Mouse (Mus musculus) forebrain, postnatal 0 days (tissue): ENCODE measurements around the gene Rpl11. TPM values are rescaled to one million over a fixed set of nuclear protein-coding genes. Genes with fewer than 3 reads are reported as not detected.
A peak's percentile ranks its signal among the peaks of the same experiment; 100 is the strongest.

ENCODE experiments used
- ATAC-seq: fragments of 200-750 bp; cut with Nextera tagmentation; 2 replicates; pipeline ENCODE4 v1.8.0; 2017; ENCODE audit warnings: mild to moderate bottlenecking, moderate library complexity
- DNase-seq: peaks from one replicate; pipeline ENCODE4 v3.0.0-alpha.2; 2015
- H3K27ac ChIP-seq: fragments of 300-500 bp; sonication (generic); 2 replicates; pipeline ENCODE4 v1.5.1; 2014; ENCODE audit warnings: low read depth, mild to moderate bottlenecking, antibody characterized with exemption, low read length, moderate library complexity, mixed read lengths
- H3K27me3 ChIP-seq: fragments of 300-500 bp; sonication (generic); 2 replicates; pipeline ENCODE4 v1.6.1; 2014; ENCODE audit warnings: mild to moderate bottlenecking, low read length, mixed read lengths; ENCODE audit not compliant: insufficient read depth
- H3K36me3 ChIP-seq: fragments of 300-500 bp; sonication (generic); 2 replicates; pipeline ENCODE4 v1.6.1; 2014; ENCODE audit warnings: mild to moderate bottlenecking, moderate library complexity; ENCODE audit not compliant: insufficient read depth
- H3K4me1 ChIP-seq: fragments of 300-500 bp; sonication (generic); 2 replicates; pipeline ENCODE4 v1.6.1; 2014; ENCODE audit warnings: antibody characterized with exemption; ENCODE audit not compliant: insufficient read depth
- H3K4me2 ChIP-seq: fragments of 300-500 bp; sonication (generic); 2 replicates; pipeline ENCODE4 v1.6.1; 2014; ENCODE audit warnings: low read depth, mild to moderate bottlenecking, moderate library complexity
- H3K4me3 ChIP-seq: fragments of 300-500 bp; sonication (generic); 2 replicates; pipeline ENCODE4 v1.5.1; 2014; ENCODE audit warnings: low read depth, low read length, mixed read lengths
- H3K9ac ChIP-seq: fragments of 300-500 bp; sonication (generic); 2 replicates; pipeline ENCODE4 v1.6.1; 2014; ENCODE audit warnings: mild to moderate bottlenecking
- H3K9me3 ChIP-seq: fragments of 300-500 bp; sonication (generic); 2 replicates; pipeline ENCODE4 v1.6.1; 2016; ENCODE audit warnings: low read length
- CTCF ChIP-seq: sonication (generic); IDR thresholded peaks from 2 replicates; pipeline ENCODE4 v1.5.1; 2016; ENCODE audit warnings: antibody characterized with exemption, control low read depth, low read depth
- WGBS: fragments of 180-500 bp; shearing (Covaris S2); extraction: QIAGEN DNeasy Blood & Tissue Kit; methylation state at CpG from one replicate; pipeline ENCODE4 v1.1.7; 2014; 5-methylcytosine and 5-hydroxymethylcytosine counted together
- polyA plus RNA-seq: library from polyadenylated mRNA; unstranded; fragments of >200 nt; fragmentation: Nextera tagmentation; extraction: Ambion mirVana; gene quantifications from 2 replicates; pipeline ENCODE4 v1.2.1, GENCODE M21; 2015
- total RNA-seq: library from RNA; depleted of rRNA; stranded (reverse); fragments of >200 nt; gene quantifications from 2 replicates; pipeline ENCODE4 v1.2.3, GENCODE M21; 2014

Gene Rpl11
- total and polyA plus RNA-seq, 2 experiments from 2014 or later = 313 to 1,141 TPM

- H3K4me2 ChIP-seq = no peak overlapping the region
- no peak overlapping the region for H3K27ac ChIP-seq
- no peaks in the 10 kb centered on the region for H3K9me3 ChIP-seq
- no peaks in the 10 kb centered on the region for H3K36me3 ChIP-seq
- H3K27me3 ChIP-seq = peaks cover 4% of the 10 kb centered on the region
- WGBS = 95% methylated on average over 5 of the region's 5 CpGs
- no peak overlapping the region for H3K4me3 ChIP-seq
- TF ChIP-seq CTCF = no peak
- no peak overlapping the region for H3K9ac ChIP-seq
- H3K4me1 ChIP-seq = no peaks in the 10 kb centered on the region
- DNase-seq = no peak
- ATAC-seq = no peak
These were observed 34.0 kb upstream of the Rpl11 start for GRCm38 (mm10) chr4:136087261-136087660.

- peaks cover 20% of the 10 kb centered on the region for H3K27me3 ChIP-seq
- H3K9me3 ChIP-seq = no peaks in the 10 kb centered on the region
- H3K36me3 ChIP-seq = no peaks in the 10 kb centered on the region
- H3K9ac ChIP-seq = no peak overlapping the region
- TF ChIP-seq CTCF = no peak
- no peak overlapping the region for H3K4me2 ChIP-seq
- no peak for DNase-seq
- no peak overlapping the region for H3K27ac ChIP-seq
- 0 out of 2 replicates have a peak, but pooled peaks cover 2% of the 10 kb centered on the region for H3K4me1 ChIP-seq
- H3K4me3 ChIP-seq = no peak overlapping the region
- 95% methylated on average over 11 of the region's 11 CpGs for WGBS
- no peak for ATAC-seq
These were observed 31.6 kb upstream of the Rpl11 start for GRCm38 (mm10) chr4:136084840-136085239.

GRCm38 (mm10) chr4:136083269-136084105 is 30.3 kb upstream of the Rpl11 start:
- peaks cover 20% of the 10 kb centered on the region for H3K27me3 ChIP-seq
- H3K4me3 ChIP-seq = no peak overlapping the region
- no peak for ATAC-seq
- DNase-seq = no peak
- WGBS = 82% methylated on average over 18 of the region's 19 CpGs
- H3K9ac ChIP-seq = no peak overlapping the region
- TF ChIP-seq CTCF = no peak
- H3K4me1 ChIP-seq = 0 out of 2 replicates have a peak, but pooled peaks cover 2% of the 10 kb centered on the region
- no peak overlapping the region for H3K4me2 ChIP-seq
- H3K9me3 ChIP-seq = no peaks in the 10 kb centered on the region
- no peaks in the 10 kb centered on the region for H3K36me3 ChIP-seq
- no peak overlapping the region for H3K27ac ChIP-seq

GRCm38 (mm10) chr4:136081729-136082128 is 28.5 kb upstream of the Rpl11 start:
- no peak for DNase-seq
- Histone ChIP-seq H3K4me2 (peak overlapping the region; percentile 51), H3K27me3 (peaks cover 20% of the 10 kb centered on the region), H3K9ac (0 out of 2 replicates have a peak overlapping the region, but pooled peaks have one; percentile 33), H3K4me1 (0 out of 2 replicates have a peak, but pooled peaks cover 2% of the 10 kb centered on the region), H3K9me3 (no peaks in the 10 kb centered on the region), H3K27ac (no peak overlapping the region), H3K36me3 (no peaks in the 10 kb centered on the region), H3K4me3 (peak overlapping the region; percentile 18; the same call in 1 of the 2 replicates)
- no peak for TF ChIP-seq CTCF
- no peak for ATAC-seq
- 4% methylated on average over 28 of the region's 28 CpGs for WGBS

- Histone ChIP-seq H3K36me3 (no peaks in the 10 kb centered on the region), H3K27me3 (peaks cover 20% of the 10 kb centered on the region), H3K9ac (no peak overlapping the region), H3K4me2 (no peak overlapping the region), H3K9me3 (no peaks in the 10 kb centered on the region), H3K27ac (no peak overlapping the region), H3K4me3 (no peak overlapping the region), H3K4me1 (0 out of 2 replicates have a peak, but pooled peaks cover 2% of the 10 kb centered on the region)
- no peak for TF ChIP-seq CTCF
- no peak for DNase-seq
- 67% methylated on average over 2 of the region's 2 CpGs for WGBS
- ATAC-seq = no peak
These were observed 25.4 kb upstream of the Rpl11 start for GRCm38 (mm10) chr4:136078649-136079048.

GRCm38 (mm10) chr4:136076776-136077538 is 23.7 kb upstream of the Rpl11 start:
- Histone ChIP-seq H3K36me3 (no peaks in the 10 kb centered on the region), H3K4me2 (no peak overlapping the region), H3K9me3 (no peaks in the 10 kb centered on the region), H3K9ac (no peak overlapping the region), H3K27me3 (peaks cover 15% of the 10 kb centered on the region), H3K4me1 (0 out of 2 replicates have a peak, but pooled peaks cover 2% of the 10 kb centered on the region), H3K4me3 (no peak overlapping the region), H3K27ac (no peak overlapping the region)
- no peak for TF ChIP-seq CTCF
- WGBS = 74% methylated on average over 15 of the region's 15 CpGs
- ATAC-seq (no peak), DNase-seq (no peak)

GRCm38 (mm10) chr4:136071178-136071714 is 18.0 kb upstream of the Rpl11 start:
- peak; percentile 69 for ATAC-seq

More at GRCm38 (mm10) chr4:136071178-136071714, 18.0 kb upstream of the Rpl11 start:
- 2% methylated on average over 15 of the region's 15 CpGs for WGBS
- Histone ChIP-seq H3K4me1 (no peaks in the 10 kb centered on the region), H3K27ac (no peak overlapping the region), H3K9ac (no peak overlapping the region), H3K27me3 (no peaks in the 10 kb centered on the region; the same call in 1 of the 2 replicates), H3K9me3 (no peaks in the 10 kb centered on the region), H3K4me3 (no peak overlapping the region), H3K4me2 (peak overlapping the region; percentile 16; the same call in 1 of the 2 replicates), H3K36me3 (no peaks in the 10 kb centered on the region)
- peak; percentile 83 for DNase-seq
- TF ChIP-seq CTCF = peak; percentile 99
